Mouse (Mus musculus): ENCODE results near the gene Unc13a. TPM values are rescaled to one million over a fixed set of nuclear protein-coding genes. Genes with fewer than 3 reads are reported as not detected.

The Unc13a gene
- polyA plus RNA-seq, 1 experiment, result 0.01 TPM

DNA sequence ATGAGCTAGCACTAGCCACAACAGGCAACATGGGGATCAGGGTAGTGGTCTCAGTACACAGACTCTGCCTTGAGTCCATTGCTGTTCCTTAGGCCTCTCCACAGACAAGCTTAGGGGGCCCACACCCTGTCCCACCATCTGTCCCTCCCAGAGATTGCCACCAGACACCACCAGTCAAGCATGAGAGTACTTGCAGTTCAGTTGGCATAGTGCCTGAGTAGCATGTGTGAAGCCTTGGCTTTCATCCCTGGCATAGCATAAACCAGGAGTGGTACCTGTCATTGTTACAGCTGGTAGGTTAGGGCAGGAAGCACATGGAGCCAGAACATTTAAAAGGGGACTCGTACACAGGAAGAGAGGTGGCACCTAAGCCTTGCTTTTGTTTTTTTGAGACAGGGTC lies 11.8 kb downstream of the Unc13a start:
- Histone ChIP-seq H3K9me3 (ENCODE audit: control insufficient read depth, low read length) (no peaks in the 10 kb centered on the region), H3K36me3 (ENCODE audit: control insufficient read depth) (no peaks in the 10 kb centered on the region), H3K4me1 (ENCODE audit: control insufficient read depth) (peaks cover 16% of the 10 kb centered on the region), H3K27me3 (ENCODE audit: control insufficient read depth) (peaks cover 58% of the 10 kb centered on the region), H3K4me3 (replicated peaks) (no peak overlapping the region)
- TF ChIP-seq TAL1 (IDR thresholded peaks at IDR 0.05; ENCODE audit: low read length), result no peak
- TF ChIP-seq GATA1 (IDR thresholded peaks at IDR 0.05; ENCODE audit: low read length), result no peak

DNA sequence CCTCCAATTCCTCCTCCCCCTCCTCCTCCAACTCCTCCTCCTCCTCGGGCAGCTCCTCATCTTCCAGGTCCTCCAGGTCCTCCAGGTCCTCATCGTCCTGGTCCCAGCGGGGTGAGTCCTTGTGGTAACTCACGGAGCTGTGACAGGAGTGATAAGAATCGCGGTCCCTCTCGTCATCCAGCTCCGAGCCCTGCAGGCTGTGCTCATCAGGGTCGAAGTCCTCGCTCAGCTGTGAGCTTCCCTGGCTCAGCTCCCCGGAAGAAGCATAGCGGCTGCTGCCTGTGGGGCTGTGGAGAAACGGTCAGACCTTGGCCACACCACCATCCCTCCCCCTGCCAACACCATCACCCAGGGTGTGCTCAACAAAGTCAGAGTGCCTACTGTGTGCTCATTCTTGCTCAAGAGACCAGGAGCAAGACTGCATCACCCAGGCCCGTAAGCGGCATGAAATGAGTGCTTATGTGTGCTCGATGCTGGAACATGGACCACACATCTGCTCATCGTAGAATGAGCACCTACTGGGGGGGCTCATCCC lies 13.0 kb downstream of the Unc13a start:
- Histone ChIP-seq H3K4me3 (replicated peaks) (no peak overlapping the region), H3K4me1 (ENCODE audit: control insufficient read depth) (peaks cover 20% of the 10 kb centered on the region), H3K27me3 (ENCODE audit: control insufficient read depth) (peaks cover 66% of the 10 kb centered on the region)

DNA sequence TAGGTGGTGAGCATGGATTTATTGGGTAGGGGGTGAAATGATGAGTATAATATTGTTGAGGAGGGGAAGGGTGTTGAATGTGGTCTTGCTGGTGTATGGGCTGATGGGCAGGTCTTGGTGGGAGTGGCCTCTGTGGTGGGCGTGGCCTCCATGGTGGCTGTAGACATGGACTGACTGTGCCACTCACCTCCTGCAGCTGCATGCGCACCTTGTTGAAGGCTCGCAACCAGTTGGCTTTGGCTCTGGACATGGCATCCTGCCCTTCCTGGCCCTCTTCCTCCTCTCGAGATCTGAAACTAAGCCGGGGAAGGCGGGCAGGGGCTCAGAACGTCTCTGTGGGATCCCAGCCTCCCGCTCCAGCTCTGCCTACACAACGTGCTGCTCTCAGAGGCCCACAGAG lies 13.7 kb downstream of the Unc13a start:
- Histone ChIP-seq H3K9me3 (ENCODE audit: control insufficient read depth, low read length) (no peaks in the 10 kb centered on the region), H3K36me3 (ENCODE audit: control insufficient read depth) (no peaks in the 10 kb centered on the region), H3K4me3 (replicated peaks) (no peak overlapping the region), H3K27me3 (ENCODE audit: control insufficient read depth) (peaks cover 66% of the 10 kb centered on the region), H3K4me1 (ENCODE audit: control insufficient read depth) (peaks cover 20% of the 10 kb centered on the region)
- no peak for TF ChIP-seq GATA1 (IDR thresholded peaks at IDR 0.05; ENCODE audit: low read length)

More for the DNA sequence above, 13.0 kb downstream of the Unc13a start:
- Histone ChIP-seq H3K9me3 (ENCODE audit: control insufficient read depth, low read length) (no peaks in the 10 kb centered on the region), H3K36me3 (ENCODE audit: control insufficient read depth) (no peaks in the 10 kb centered on the region)
- TF ChIP-seq TAL1 (IDR thresholded peaks at IDR 0.05; ENCODE audit: low read length) (no peak), GATA1 (IDR thresholded peaks at IDR 0.05; ENCODE audit: low read length) (no peak)

DNA sequence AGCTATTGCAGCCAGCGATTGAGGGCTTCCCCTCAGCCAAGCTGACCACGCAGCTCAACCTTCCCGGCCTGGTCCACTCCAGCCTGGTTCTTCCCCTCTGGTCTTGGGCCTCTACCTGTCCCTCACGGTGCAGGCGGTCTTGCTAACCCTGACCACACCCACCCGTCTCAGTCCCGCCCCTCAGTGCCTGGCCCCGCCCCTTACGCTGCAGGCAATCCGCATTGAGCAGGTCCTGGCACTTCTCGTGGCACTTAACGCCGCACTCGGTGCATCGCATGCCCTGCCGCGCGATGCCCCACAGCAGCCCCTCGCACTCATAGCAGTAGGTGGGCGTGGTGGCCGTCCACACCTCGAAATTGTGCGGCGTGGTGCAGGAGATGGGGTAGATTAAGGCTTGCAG lies 17.0 kb downstream of the Unc13a start:
- H3K27me3 ChIP-seq (ENCODE audit: control insufficient read depth), result peaks cover 52% of the 10 kb centered on the region

DNA sequence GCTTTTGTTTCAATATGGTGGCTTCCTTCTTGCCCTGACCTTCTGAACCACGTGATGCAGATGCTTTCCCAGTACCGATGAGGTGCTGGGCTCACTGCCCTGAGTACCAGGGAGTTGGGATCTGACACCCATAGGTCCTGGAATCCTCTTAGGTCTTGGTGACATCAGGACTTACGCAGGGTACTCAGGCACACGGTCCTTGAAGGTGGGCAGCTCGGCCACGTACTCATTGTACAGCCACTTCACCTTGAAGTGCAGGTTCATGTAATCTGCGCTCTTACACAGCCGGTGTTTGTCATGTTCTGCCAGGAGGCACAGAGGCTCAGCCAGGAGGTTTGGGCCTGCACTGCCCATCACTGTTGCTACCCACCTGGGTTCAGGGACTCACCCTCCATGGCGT lies 26.0 kb downstream of the Unc13a start:
- TF ChIP-seq GATA1 (IDR thresholded peaks at IDR 0.05; ENCODE audit: low read length) (no peak), TAL1 (IDR thresholded peaks at IDR 0.05; ENCODE audit: low read length) (no peak)
- no peaks in the 10 kb centered on the region for H3K4me1 ChIP-seq (ENCODE audit: control insufficient read depth)
- no peak overlapping the region for H3K4me3 ChIP-seq (replicated peaks)
- no peaks in the 10 kb centered on the region for H3K9me3 ChIP-seq (ENCODE audit: control insufficient read depth, low read length)
- 0 out of 2 replicates have a peak, but pooled peaks cover 2% of the 10 kb centered on the region for H3K27me3 ChIP-seq (ENCODE audit: control insufficient read depth)
- no peaks in the 10 kb centered on the region for H3K36me3 ChIP-seq (ENCODE audit: control insufficient read depth)

More for the DNA sequence above, 17.0 kb downstream of the Unc13a start:
- H3K4me3 ChIP-seq (replicated peaks), result no peak overlapping the region
- peaks cover 16% of the 10 kb centered on the region for H3K4me1 ChIP-seq (ENCODE audit: control insufficient read depth)
- no peaks in the 10 kb centered on the region for H3K9me3 ChIP-seq (ENCODE audit: control insufficient read depth, low read length)
- H3K36me3 ChIP-seq (ENCODE audit: control insufficient read depth), result no peaks in the 10 kb centered on the region
- TF ChIP-seq GATA1 (IDR thresholded peaks at IDR 0.05; ENCODE audit: low read length) (no peak), TAL1 (IDR thresholded peaks at IDR 0.05; ENCODE audit: low read length) (no peak)

DNA sequence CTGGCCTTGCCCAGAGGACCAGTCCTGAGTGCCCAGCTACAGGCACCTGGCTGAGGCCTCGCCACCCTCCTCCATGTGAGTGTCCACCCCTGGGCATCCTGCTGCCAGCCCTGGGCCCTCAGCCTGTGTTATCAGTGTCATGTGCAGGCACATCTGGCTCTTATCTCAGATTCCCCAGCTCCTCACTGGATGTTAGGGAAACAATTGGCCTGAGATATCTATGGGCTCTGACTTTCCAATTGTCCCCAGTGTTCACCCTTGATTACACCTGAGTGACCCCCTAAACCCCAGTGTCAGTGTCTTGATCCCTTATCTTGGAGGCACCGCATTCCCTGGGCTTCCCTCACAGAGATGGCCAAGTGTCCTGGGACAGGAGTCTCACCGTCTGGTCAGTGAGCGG lies 32.2 kb downstream of the Unc13a start:
- H3K36me3 ChIP-seq (ENCODE audit: control insufficient read depth), result no peaks in the 10 kb centered on the region
- H3K9me3 ChIP-seq (ENCODE audit: control insufficient read depth, low read length), result no peaks in the 10 kb centered on the region
- H3K4me3 ChIP-seq (replicated peaks), result no peak overlapping the region
- TF ChIP-seq GATA1 (IDR thresholded peaks at IDR 0.05; ENCODE audit: low read length) (no peak), TAL1 (IDR thresholded peaks at IDR 0.05; ENCODE audit: low read length) (no peak)
- H3K4me1 ChIP-seq (ENCODE audit: control insufficient read depth), result peaks cover 9% of the 10 kb centered on the region
- H3K27me3 ChIP-seq (ENCODE audit: control insufficient read depth), result peaks cover 26% of the 10 kb centered on the region

DNA sequence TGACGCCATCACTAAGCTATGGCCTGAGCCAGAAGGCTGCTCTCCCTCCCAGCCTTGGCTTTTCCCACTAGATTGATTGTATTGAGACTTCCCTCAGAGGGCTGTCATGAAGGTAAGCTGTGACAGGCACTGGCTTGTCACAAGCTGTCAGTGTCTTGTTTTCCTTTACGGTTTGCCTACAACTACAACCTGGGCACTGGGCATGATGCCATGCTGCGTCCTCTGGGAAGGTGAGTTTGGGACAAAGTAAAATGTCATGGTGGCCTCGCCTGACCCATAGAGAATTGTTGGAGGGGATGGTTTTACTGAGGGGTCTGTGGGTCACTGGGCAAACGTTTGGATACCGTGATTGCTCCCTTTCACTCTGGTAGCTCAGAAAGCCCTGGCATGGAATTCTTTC lies 33.2 kb downstream of the Unc13a start:
- Histone ChIP-seq H3K9me3 (ENCODE audit: control insufficient read depth, low read length) (no peaks in the 10 kb centered on the region), H3K27me3 (ENCODE audit: control insufficient read depth) (peaks cover 36% of the 10 kb centered on the region), H3K4me1 (ENCODE audit: control insufficient read depth) (peaks cover 18% of the 10 kb centered on the region), H3K36me3 (ENCODE audit: control insufficient read depth) (no peaks in the 10 kb centered on the region), H3K4me3 (replicated peaks) (no peak overlapping the region)
- no peak for TF ChIP-seq TAL1 (IDR thresholded peaks at IDR 0.05; ENCODE audit: low read length)
- TF ChIP-seq GATA1 (IDR thresholded peaks at IDR 0.05; ENCODE audit: low read length), result no peak

DNA sequence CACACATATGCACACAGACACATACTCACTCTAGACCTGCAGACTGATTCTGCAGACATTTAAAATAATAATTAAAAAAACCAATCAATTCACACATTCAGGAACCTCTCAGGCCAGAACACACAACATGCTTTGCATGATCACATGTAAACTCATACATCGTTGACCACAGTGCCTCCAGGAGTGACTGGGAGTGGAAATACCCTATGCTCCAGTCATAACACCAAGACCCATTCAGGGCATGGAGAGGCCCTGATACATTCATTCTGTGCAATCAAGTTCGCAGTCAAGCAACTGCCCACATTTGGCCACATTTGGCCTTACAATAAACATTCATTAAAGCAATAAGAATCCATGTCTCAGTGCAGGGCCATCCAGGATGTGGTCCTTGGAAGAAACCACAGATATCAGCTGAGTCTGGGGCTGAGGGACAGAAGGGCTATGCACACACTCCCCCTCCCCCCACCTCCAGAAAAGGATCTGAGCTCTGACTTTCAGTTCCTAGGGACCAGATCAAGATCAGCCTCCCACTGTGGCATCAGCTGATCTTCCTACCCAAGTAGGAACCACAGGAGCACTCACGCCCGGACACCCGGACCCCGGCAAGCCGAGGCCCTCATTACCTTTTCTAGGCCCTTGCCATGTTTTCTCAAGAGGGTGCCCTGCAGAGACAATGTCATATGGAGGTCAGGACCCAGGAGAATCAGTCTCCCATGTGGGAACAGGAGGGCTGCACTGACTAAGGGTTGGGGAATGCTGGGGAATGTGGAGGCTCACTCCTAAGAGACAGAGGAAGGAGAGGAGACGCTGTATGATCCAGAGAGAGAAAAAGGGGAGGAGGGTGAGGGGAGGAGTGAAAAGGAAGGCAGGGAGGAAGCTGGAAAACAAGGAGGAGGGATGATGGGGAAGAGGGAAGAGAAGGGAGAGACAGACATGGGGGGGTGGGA lies 34.1 kb downstream of the Unc13a start:
- peaks cover 45% of the 10 kb centered on the region for H3K27me3 ChIP-seq (ENCODE audit: control insufficient read depth)
- peaks cover 26% of the 10 kb centered on the region for H3K4me1 ChIP-seq (ENCODE audit: control insufficient read depth)
- no peaks in the 10 kb centered on the region; the same call in 1 of the 2 replicates for H3K9me3 ChIP-seq (ENCODE audit: control insufficient read depth, low read length)
- H3K4me3 ChIP-seq (replicated peaks), result no peak overlapping the region
- no peaks in the 10 kb centered on the region for H3K36me3 ChIP-seq (ENCODE audit: control insufficient read depth)
- TF ChIP-seq GATA1 (IDR thresholded peaks at IDR 0.05; ENCODE audit: low read length), result no peak
- TF ChIP-seq TAL1 (IDR thresholded peaks at IDR 0.05; ENCODE audit: low read length), result no peak

DNA sequence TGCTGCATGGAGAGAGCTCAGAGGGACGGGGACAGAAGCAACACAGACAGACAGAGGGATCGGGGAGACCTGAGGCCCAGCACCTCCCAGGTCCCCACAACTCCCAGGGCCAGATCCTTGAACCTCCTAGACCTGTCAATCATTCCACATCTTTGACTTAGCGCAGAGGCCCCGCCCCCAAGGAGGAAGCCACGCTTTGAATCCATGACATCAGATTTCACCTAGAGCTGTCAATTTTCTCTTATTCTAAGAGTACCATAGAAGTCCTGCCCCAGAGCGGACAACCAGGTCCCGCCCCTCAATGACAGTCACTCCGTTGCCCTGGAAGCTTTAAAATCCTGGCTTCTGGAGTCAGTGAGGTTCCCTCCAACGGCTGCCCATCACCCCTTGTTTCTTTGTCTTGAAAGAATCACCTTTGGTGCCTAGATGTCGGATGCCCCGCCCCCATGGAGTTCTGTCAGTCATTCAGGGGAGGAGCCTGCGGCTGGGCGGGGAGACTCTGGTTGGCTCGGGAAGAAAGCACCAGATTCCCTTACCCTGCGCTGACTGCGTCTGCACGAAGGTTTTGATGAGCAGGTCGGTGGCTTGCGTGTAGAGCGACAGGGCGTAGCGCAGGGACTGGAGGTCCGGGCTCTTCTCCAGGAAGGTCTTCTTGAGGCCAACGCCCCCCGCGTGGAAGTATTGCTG lies 37.4 kb downstream of the Unc13a start:
- Histone ChIP-seq H3K4me3 (replicated peaks) (no peak overlapping the region), H3K36me3 (ENCODE audit: control insufficient read depth) (no peaks in the 10 kb centered on the region), H3K9me3 (ENCODE audit: control insufficient read depth, low read length) (peaks cover 8% of the 10 kb centered on the region), H3K4me1 (ENCODE audit: control insufficient read depth) (peaks cover 37% of the 10 kb centered on the region), H3K27me3 (ENCODE audit: control insufficient read depth) (peaks cover 73% of the 10 kb centered on the region)
- TF ChIP-seq TAL1 (IDR thresholded peaks at IDR 0.05; ENCODE audit: low read length), result no peak
- no peak for TF ChIP-seq GATA1 (IDR thresholded peaks at IDR 0.05; ENCODE audit: low read length)

All from erythroblast, embryonic 14.5 days (primary cell).